Mouse (Mus musculus): Measurements from ENCODE around the gene Car5a. TPM values are rescaled to one million over a fixed set of nuclear protein-coding genes. Genes with fewer than 3 reads are reported as not detected.

Car5a gene
- polyA plus RNA-seq, 1 experiment from 2014 or later, result not detected

DNA sequence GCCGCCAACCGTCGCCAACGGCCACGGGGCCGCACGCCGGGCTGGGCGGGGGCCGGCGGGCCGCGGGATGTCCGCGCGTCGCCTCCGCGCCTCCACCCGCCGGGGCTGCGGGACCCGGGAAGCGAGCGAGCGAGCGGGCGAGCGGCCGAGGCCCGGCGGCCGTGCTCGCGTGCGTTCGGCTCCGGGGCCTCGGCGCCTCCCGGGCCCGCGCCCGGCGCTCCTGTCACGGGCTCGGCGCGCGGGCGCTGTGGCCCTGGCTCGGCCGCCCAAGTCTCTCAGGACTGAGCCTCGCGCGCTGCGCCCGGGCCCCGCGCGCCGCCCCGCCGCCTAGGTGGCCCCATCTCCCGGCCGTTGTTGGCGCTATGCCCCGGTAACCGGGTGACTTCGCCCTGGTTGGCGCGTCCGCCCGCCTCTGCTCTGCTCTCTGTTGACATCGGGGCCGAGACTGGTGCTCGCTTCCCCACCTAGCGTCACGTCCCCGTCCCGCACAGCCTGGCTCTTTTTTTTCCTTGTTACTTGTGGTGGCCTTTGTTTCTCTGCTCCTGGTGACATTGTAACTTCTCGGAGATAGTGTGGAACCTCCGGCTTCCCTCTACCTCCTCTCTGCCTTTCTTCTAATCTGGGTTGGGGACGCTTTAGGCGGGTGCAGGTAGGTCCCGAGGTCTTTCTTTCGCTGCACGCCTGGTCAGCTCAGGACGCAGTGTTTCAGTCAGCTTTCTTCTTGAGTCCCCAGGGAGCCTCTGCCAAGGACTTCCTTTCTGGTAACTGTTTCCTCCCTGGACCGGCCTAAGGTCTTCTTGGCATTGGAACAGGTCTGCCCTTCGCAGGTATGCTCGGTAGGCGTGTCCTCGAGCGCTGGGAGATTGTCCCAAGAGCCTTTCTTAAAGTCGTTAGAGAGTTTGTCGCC lies 6.3 kb upstream of the Car5a start:
- peak overlapping the region; percentile 92 for H3K4me3 ChIP-seq (replicated peaks; ENCODE audit: low read length)
- ATAC-seq (ENCODE audit: low FRiP score), result peak; percentile 15; the same call in 1 of the 2 replicates
- peak; percentile 42 for DNase-seq (ENCODE audit: low spot score)
- H3K27me3 ChIP-seq (ENCODE audit: control insufficient read depth, insufficient read depth, low read length), result no peaks in the 10 kb centered on the region
- WGBS, result under 1% methylated on average over 79 of the region's 97 CpGs
- peaks cover 13% of the 10 kb centered on the region for H3K36me3 ChIP-seq (replicated peaks; ENCODE audit: control insufficient read depth, insufficient read depth)
- H3K9me3 ChIP-seq (ENCODE audit: control insufficient read depth, low read length), result no peaks in the 10 kb centered on the region
- peak overlapping the region; percentile 97 for H3K4me2 ChIP-seq (replicated peaks)
- peaks cover 29% of the 10 kb centered on the region for H3K4me1 ChIP-seq (replicated peaks; ENCODE audit: control insufficient read depth, insufficient read depth, low read length)
- H3K27ac ChIP-seq, result peak overlapping the region; percentile 95
- peak overlapping the region; percentile 95 for H3K9ac ChIP-seq

DNA sequence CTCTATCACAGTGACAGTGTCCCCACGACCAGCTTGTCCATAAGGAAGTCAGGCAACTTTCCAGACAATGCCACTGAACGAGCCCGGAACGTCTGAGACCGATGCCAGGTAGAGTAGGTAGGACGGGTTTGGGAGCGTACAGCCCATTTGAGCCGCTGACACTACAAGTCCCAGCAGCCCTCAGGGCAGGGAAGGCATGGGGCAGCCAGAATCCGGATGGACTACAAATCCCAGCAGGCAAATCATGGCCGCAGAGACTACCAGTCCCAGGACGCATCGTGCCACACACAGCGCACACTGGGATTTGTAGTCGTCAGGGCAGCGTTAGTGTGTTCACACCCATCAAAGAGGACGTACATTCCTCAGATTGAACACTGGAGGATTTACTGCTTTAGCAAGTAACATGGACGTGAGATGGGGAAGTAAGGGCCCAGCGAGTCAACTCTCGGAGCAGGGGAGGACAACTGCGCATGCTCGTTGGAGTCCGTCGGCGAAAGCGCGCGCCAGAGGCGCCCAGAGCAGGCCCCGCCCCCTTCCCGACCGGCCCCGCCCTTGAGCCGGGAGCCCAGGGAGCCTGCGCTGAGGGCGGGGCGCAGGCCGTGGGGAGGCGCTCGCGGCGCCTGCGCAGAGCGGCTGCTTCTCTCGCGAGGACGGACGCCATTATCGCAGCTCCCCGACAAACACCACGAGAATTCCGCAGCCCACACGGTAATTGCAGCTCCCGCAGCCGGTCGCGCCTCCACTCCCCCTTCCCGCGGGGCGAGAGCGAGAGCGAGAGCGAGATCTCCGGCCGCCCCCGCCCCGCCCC lies 5.4 kb upstream of the Car5a start:
- Histone ChIP-seq H3K4me1 (replicated peaks; ENCODE audit: control insufficient read depth, insufficient read depth, low read length) (peaks cover 29% of the 10 kb centered on the region), H3K27me3 (ENCODE audit: control insufficient read depth, insufficient read depth, low read length) (no peaks in the 10 kb centered on the region), H3K27ac (peak overlapping the region; percentile 95), H3K4me2 (replicated peaks) (peak overlapping the region; percentile 97), H3K36me3 (replicated peaks; ENCODE audit: control insufficient read depth, insufficient read depth) (peaks cover 6% of the 10 kb centered on the region; the same call in 1 of the 2 replicates), H3K9ac (peak overlapping the region; percentile 95), H3K4me3 (replicated peaks; ENCODE audit: low read length) (peak overlapping the region; percentile 92), H3K9me3 (ENCODE audit: control insufficient read depth, low read length) (no peaks in the 10 kb centered on the region)
- WGBS, result under 1% methylated on average over 55 of the region's 66 CpGs
- peak; percentile 95 for ATAC-seq (ENCODE audit: low FRiP score)
- DNase-seq (ENCODE audit: low spot score), result peak; percentile 99

DNA sequence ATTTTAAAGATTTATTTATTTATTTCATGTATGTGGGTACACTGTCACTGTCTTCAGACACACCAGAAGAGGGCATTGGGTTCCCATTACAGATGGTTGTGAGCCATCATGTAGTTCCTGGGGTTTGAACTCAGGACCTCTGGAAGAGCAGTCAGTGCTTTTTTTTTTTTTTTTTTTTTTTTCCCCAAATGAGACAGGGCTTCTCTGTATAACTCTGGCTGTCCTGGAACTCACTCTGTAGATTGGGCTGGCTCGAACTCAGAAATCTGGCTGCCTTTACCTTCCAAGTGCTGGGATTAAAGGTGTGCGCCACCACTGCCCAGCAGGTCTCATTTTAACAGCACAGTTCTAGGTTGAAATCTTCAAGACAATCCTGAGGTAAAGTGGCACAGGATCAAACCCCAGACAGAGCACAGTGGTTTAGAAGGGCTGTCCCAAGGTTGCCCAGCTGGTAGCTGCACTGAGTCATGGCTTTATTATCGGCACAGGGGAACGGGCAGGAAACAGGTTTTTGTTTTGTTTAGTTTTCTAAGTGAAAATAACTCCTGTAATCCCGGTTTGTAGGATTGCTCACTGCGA lies 4.6 kb upstream of the Car5a start, which contains the start of gene Banp:
Gene Banp (plus strand): TSS at position 529 of the 579 bp plus-strand sequence.
- peak within 1 kb of the TSS; percentile 95 for H3K27ac ChIP-seq

DNA sequence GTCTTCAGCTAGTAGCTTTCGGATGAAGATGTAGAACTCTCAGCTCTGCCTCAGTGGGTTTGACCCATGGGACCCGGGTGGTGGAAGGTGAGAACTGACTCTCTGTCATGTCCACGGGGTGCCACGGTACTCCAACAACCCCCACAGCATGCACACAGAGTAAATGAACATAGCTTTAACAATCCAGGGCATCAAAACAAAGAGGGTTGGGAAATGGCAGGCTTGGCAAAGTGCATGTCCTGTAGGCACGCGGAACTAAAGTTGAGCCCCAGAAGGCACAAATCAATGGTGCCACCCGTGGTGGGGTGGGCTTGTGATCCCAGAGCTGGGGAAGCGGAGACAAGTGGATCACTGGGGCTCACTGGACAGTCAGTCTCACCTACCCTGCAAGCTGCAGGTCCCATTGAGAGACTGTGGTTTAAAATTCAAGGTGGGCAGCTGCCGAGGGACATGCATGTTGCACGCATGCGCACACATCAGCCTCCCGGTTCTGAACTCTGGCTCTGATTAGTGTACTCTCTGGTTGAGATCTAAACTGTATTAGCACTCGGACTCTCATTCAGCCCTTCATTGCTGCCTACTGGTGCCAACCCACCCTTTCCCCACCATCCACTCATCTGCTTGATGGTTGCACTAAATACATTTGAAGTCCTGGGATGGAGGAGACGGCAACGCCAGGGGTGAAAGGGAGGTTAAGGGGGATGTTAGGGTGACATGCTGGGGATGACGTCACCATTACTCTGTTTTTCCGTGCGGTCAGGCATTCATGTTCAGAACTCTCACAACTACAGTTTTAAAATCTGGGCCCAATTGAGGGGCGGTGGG lies 3.8 kb upstream of the Car5a start:
- Histone ChIP-seq H3K4me1 (replicated peaks; ENCODE audit: control insufficient read depth, insufficient read depth, low read length) (peaks cover 29% of the 10 kb centered on the region), H3K4me2 (replicated peaks) (peak overlapping the region; percentile 72), H3K4me3 (replicated peaks; ENCODE audit: low read length) (peak overlapping the region; percentile 33), H3K9me3 (ENCODE audit: control insufficient read depth, low read length) (no peaks in the 10 kb centered on the region), H3K36me3 (replicated peaks; ENCODE audit: control insufficient read depth, insufficient read depth) (no peaks in the 10 kb centered on the region), H3K27ac (peak overlapping the region; percentile 70), H3K9ac (peak overlapping the region; percentile 58), H3K27me3 (ENCODE audit: control insufficient read depth, insufficient read depth, low read length) (no peaks in the 10 kb centered on the region)
- no peak for ATAC-seq (ENCODE audit: low FRiP score)
- WGBS, result 61% methylated on average over 19 of the region's 19 CpGs
- DNase-seq (ENCODE audit: low spot score), result no peak

More for the DNA sequence above, 4.6 kb upstream of the Car5a start, which contains the start of gene Banp:
- H3K9me3 ChIP-seq (ENCODE audit: control insufficient read depth, low read length), result no peaks in the 10 kb centered on the region
- WGBS, result 68% methylated on average over 6 of the region's 6 CpGs
- no peaks in the 10 kb centered on the region for H3K27me3 ChIP-seq (ENCODE audit: control insufficient read depth, insufficient read depth, low read length)
- peaks cover 29% of the 10 kb centered on the region for H3K4me1 ChIP-seq (replicated peaks; ENCODE audit: control insufficient read depth, insufficient read depth, low read length)
- ATAC-seq (ENCODE audit: low FRiP score) (no peak), DNase-seq (ENCODE audit: low spot score) (no peak)
- H3K36me3 ChIP-seq (replicated peaks; ENCODE audit: control insufficient read depth, insufficient read depth), result peaks cover 5% of the 10 kb centered on the region; the same call in 1 of the 2 replicates
- peak within 1 kb of the TSS; percentile 92 for H3K4me3 ChIP-seq (replicated peaks; ENCODE audit: low read length)
- peak within 1 kb of the TSS; percentile 95 for H3K9ac ChIP-seq
- H3K4me2 ChIP-seq (replicated peaks), result peak within 1 kb of the TSS; percentile 97

DNA sequence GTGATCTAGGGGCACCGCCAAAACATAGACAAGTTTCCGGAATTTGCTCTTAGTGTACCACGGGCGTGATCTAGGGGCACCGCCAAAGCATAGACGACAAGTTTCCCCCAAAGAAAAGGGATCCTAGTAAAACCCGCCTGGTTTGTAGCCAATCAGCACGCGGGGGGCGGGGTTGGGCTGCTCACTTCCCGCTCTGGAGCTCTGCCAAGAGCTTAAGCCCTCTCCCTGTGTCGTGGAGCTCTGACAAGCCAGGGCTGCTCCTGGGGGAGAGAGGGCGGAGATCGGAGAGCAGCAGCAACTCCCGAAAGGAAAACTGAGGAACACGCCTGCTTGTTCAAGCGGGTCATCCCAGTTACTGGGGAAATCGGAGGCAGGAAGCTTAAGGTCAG lies 3.0 kb upstream of the Car5a start:
- peaks cover 29% of the 10 kb centered on the region for H3K4me1 ChIP-seq (replicated peaks; ENCODE audit: control insufficient read depth, insufficient read depth, low read length)
- peak overlapping the region; percentile 33 for H3K4me3 ChIP-seq (replicated peaks; ENCODE audit: low read length)
- peak overlapping the region; percentile 58 for H3K9ac ChIP-seq
- H3K27ac ChIP-seq, result peak overlapping the region; percentile 70
- H3K27me3 ChIP-seq (ENCODE audit: control insufficient read depth, insufficient read depth, low read length), result no peaks in the 10 kb centered on the region
- H3K9me3 ChIP-seq (ENCODE audit: control insufficient read depth, low read length), result no peaks in the 10 kb centered on the region
- no peaks in the 10 kb centered on the region for H3K36me3 ChIP-seq (replicated peaks; ENCODE audit: control insufficient read depth, insufficient read depth)
- ATAC-seq (ENCODE audit: low FRiP score) (no peak), DNase-seq (ENCODE audit: low spot score) (peak; percentile 87)
- H3K4me2 ChIP-seq (replicated peaks), result peak overlapping the region; percentile 72
- 1% methylated on average over 18 of the region's 18 CpGs for WGBS

DNA sequence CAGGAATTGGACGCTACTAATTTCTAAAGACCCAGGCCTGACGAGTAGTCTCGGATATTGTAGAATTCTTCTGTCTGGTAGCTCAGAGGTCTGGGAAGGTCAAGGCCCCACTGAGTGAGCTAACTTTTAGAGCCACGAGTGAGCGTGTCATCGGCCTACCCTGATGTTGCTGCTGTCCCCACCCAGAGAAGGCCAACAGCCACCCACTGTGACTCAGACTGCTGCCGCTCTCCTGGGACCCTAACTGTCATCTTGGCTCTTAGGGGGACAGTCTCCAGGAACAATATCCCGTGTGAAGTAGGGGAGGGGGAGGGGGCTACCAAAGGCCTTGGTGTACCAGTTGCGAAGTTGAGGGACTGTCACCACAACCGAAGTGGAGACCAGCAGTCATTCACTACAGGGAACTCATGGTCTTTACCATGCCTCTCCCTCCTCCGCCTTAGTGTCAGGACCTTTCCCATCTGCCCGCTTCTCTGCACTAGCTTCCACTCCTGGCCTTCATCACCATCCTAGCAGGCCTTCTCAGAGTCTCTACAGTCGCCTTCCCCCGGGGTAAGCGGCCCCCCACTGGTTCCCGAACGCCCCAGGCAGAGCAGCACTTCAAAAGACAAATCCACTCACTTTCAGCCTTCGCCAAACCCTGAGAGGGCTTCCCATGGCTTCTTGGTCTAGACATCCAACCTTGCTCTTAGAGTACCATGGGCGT lies 2.5 kb upstream of the Car5a start:
- peak overlapping the region; percentile 72 for H3K4me2 ChIP-seq (replicated peaks)
- no peaks in the 10 kb centered on the region for H3K36me3 ChIP-seq (replicated peaks; ENCODE audit: control insufficient read depth, insufficient read depth)
- no peaks in the 10 kb centered on the region for H3K9me3 ChIP-seq (ENCODE audit: control insufficient read depth, low read length)
- WGBS, result 27% methylated on average over 19 of the region's 19 CpGs
- H3K9ac ChIP-seq, result peak overlapping the region; percentile 22; the same call in 1 of the 2 replicates
- H3K27ac ChIP-seq, result peak overlapping the region; percentile 70
- ATAC-seq (ENCODE audit: low FRiP score), result no peak
- H3K4me1 ChIP-seq (replicated peaks; ENCODE audit: control insufficient read depth, insufficient read depth, low read length), result peaks cover 24% of the 10 kb centered on the region
- H3K27me3 ChIP-seq (ENCODE audit: control insufficient read depth, insufficient read depth, low read length), result no peaks in the 10 kb centered on the region
- DNase-seq (ENCODE audit: low spot score), result no peak
- peak overlapping the region; percentile 33; the same call in 1 of the 2 replicates for H3K4me3 ChIP-seq (replicated peaks; ENCODE audit: low read length)

DNA sequence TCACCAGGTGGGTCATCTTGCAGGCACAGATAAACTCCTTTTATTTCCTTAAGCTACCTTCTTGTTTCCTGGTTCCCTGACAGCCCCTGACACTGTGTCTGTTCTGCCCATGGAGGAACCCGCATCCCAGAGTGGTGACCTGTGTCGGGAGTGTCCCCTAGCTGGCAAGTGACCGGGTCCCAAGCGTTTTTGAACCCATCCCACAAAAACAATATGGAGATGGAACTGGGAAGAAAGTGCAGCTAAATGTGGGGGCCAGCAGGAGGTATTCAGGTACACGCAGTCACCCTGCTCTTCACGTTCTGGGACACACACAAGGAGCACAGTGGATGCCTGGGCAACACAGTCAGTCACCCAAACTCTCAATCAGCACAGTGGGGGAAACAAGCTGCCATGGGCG lies 1.6 kb upstream of the Car5a start:
- no peak overlapping the region for H3K27ac ChIP-seq
- no peaks in the 10 kb centered on the region for H3K27me3 ChIP-seq (ENCODE audit: control insufficient read depth, insufficient read depth, low read length)
- WGBS, result 84% methylated on average over 7 of the region's 7 CpGs
- DNase-seq (ENCODE audit: low spot score) (no peak), ATAC-seq (ENCODE audit: low FRiP score) (no peak)
- no peak overlapping the region for H3K4me3 ChIP-seq (replicated peaks; ENCODE audit: low read length)
- H3K4me1 ChIP-seq (replicated peaks; ENCODE audit: control insufficient read depth, insufficient read depth, low read length), result peaks cover 15% of the 10 kb centered on the region
- H3K36me3 ChIP-seq (replicated peaks; ENCODE audit: control insufficient read depth, insufficient read depth), result no peaks in the 10 kb centered on the region
- H3K4me2 ChIP-seq (replicated peaks), result no peak overlapping the region
- no peak overlapping the region for H3K9ac ChIP-seq
- no peaks in the 10 kb centered on the region for H3K9me3 ChIP-seq (ENCODE audit: control insufficient read depth, low read length)

DNA sequence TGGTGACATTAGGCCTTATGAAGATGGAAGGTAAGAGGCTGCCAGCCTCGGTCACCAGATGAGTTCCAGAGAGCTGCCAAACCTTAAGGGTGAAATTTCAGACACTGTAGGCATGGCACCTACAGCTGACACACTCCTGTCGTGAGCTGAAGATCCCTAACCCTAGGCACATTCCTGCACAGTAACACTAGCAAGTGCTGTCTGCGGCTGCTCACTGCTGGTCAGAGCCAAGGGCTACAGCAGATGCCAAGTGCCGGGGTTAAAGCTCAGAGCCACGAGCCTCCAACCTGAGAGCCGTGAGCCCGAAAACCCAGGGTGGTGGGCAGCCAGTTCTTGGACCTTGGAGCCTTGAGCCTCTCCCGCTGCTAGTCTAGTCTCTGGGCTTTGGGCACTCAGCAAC lies 988 bp downstream of the Car5a start:
- 85% methylated on average over 8 of the region's 8 CpGs for WGBS
- H3K9me3 ChIP-seq (ENCODE audit: control insufficient read depth, low read length), result no peaks in the 10 kb centered on the region
- no peak for DNase-seq (ENCODE audit: low spot score)
- H3K4me3 ChIP-seq (replicated peaks; ENCODE audit: low read length), result no peak overlapping the region
- H3K27me3 ChIP-seq (ENCODE audit: control insufficient read depth, insufficient read depth, low read length), result no peaks in the 10 kb centered on the region
- no peak overlapping the region for H3K4me2 ChIP-seq (replicated peaks)
- no peak for ATAC-seq (ENCODE audit: low FRiP score)
- no peak overlapping the region for H3K9ac ChIP-seq
- H3K4me1 ChIP-seq (replicated peaks; ENCODE audit: control insufficient read depth, insufficient read depth, low read length), result peaks cover 14% of the 10 kb centered on the region
- no peaks in the 10 kb centered on the region for H3K36me3 ChIP-seq (replicated peaks; ENCODE audit: control insufficient read depth, insufficient read depth)
- H3K27ac ChIP-seq, result no peak overlapping the region
